Mouse (Mus musculus) thymus, adult 2 months (tissue): ENCODE results near the gene Dgki.

Experiments used
- CTCF ChIP-seq: fragments of 200-500 bp; IDR thresholded peaks from 2 replicates; pipeline ENCODE4 v1.5.1; 2012; ENCODE audit warnings: mild to moderate bottlenecking, control low read depth, low read length, moderate library complexity, borderline replicate concordance; ENCODE audit not compliant: control insufficient read depth, poor library complexity, insufficient read depth; ENCODE audit errors: extremely low read depth
- POLR2A ChIP-seq: fragments of 200-500 bp; IDR thresholded peaks from 2 replicates; pipeline ENCODE4 v1.6.1; 2012; ENCODE audit warnings: mild to moderate bottlenecking, low read length, control low read depth, moderate library complexity; ENCODE audit not compliant: control insufficient read depth, poor library complexity, insufficient read depth; ENCODE audit errors: extremely low read depth

GRCm38 (mm10) chr6:36830371-36830925, 469.5 kb downstream of the Dgki start:
- TF ChIP-seq CTCF: no peak
- no peak for TF ChIP-seq POLR2A
